Mouse (Mus musculus): ENCODE measurements around the gene Rhd.

DNA sequence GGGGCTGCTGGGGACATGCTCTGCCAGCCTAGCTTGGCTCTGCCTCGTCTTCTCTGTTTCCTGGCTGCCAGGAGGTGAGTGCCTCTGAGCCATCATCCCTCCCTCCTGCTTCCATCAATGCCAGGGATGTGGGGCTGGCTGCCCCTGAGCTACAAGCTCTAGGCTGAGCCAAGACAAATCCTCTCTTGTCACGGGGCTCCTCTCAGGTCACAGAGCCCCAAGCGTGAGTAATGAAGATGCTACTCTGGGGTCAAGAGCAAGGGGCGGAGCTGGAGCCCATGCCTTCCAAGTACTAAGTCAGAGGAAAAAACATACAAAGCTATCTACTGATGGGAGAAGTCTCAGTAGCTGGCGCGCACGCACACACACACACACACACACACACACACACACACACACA, 38.7 kb downstream of the Rhd start:
- TF ChIP-seq CTCF (IDR thresholded peaks at IDR 0.05; ENCODE audit: extremely low read depth, insufficient read depth, low read length) (no peak), POLR2A (IDR thresholded peaks at IDR 0.05; ENCODE audit: extremely low read depth, insufficient read depth, low read length) (no peak)
